In the genomic region with DNA sequence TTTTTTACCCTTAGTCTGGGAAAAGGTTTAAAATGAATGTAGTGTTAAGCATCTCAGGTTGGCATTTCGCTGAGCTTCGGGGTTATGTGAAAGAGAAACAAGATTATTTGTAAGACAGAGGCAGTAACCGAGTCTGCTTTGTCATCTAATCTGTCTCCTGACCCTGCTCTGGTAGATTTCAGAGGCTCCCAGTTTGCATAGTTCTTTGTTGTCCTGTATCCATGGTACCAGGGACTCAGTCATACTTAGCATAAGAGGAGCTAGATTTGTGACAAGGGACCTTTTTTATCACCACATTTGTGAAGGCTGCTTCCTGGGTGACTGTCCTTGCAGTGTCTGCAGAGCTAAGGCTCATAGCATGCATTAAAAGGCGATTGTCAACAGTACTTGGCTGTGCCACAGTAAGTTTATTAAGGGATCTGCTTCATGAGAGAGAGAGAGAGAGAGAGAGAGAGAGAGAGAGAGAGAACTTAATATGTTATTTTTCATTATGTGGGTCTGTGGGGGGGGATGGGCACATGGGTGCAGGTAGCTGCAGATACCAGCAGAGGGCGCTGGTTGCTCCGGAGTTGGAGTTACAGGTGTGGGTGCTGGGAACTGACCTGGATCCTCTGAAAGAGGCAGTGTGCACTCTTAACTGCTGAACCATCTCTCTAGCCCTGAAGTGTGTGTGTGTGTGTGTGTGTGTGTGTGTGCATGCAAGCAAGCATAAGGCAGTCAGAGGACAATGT, we compare ENCODE assay signal across 9 mouse cellular contexts. TPM values are rescaled to one million over a fixed set of nuclear protein-coding genes. Genes with fewer than 3 reads are reported as not detected.
A peak's percentile ranks its signal among the peaks of the same experiment; 100 is the strongest.
DNase-seq lines count a peak whose midpoint lies in the region; ATAC-seq lines count a peak whose summit lies in the region.
"Had no signal": no experiment of that assay in that cellular context is flagged by ENCODE, and none has a peak within 500 bp of the region (broad histone marks: within the 10 kb centered on the region; RNA-seq: fewer than 3 reads in every experiment).

No protein-coding gene starts in this region.

- 41% methylated on average over 6 of the region's 6 CpGs for WGBS in heart, embryonic 15.5 days
- WGBS in forebrain, embryonic 12.5 days = 36% methylated on average over 6 of the region's 6 CpGs
- WGBS in midbrain, embryonic 14.5 days = 35% methylated on average over 6 of the region's 6 CpGs

- H3K4me1 ChIP-seq in heart, embryonic 15.5 days (replicated peaks) = peaks cover 29% of the 10 kb centered on the region
- peaks cover 71% of the 10 kb centered on the region for H3K4me1 ChIP-seq in forebrain, embryonic 12.5 days
- peaks cover 47% of the 10 kb centered on the region for H3K4me1 ChIP-seq in midbrain, embryonic 14.5 days (ENCODE audit: control insufficient read depth, insufficient read depth, low read length)

- no peak overlapping the region for H3K9ac ChIP-seq in heart, embryonic 15.5 days
- H3K9ac ChIP-seq in forebrain, embryonic 12.5 days = no peak overlapping the region
- H3K9ac ChIP-seq in midbrain, embryonic 14.5 days (replicated peaks; ENCODE audit: low read length) = 0 out of 2 replicates have a peak overlapping the region, but pooled peaks have one; percentile 7

- H3K9me3 ChIP-seq in heart, embryonic 15.5 days (replicated peaks) = no peaks in the 10 kb centered on the region
- no peaks in the 10 kb centered on the region for H3K9me3 ChIP-seq in forebrain, embryonic 12.5 days
- H3K9me3 ChIP-seq in midbrain, embryonic 14.5 days (ENCODE audit: control insufficient read depth, low read length) = no peaks in the 10 kb centered on the region

- no peak for DNase-seq in heart, postnatal 25 days (ENCODE audit: low spot score)
- peak; percentile 61 for DNase-seq in midbrain, embryonic 14.5 days
- no peak for DNase-seq in frontal cortex, postnatal 14 days (ENCODE audit: low spot score in 2 of 2)
- DNase-seq in spleen, adult 12 weeks (ENCODE audit: low spot score) = no peak
- DNase-seq in adrenal gland, postnatal 25 days = no peak

- no peak overlapping the region for H3K4me3 ChIP-seq in heart, embryonic 15.5 days
- H3K4me3 ChIP-seq in forebrain, embryonic 12.5 days (replicated peaks) = no peak overlapping the region
- H3K4me3 ChIP-seq in midbrain, embryonic 14.5 days (replicated peaks; ENCODE audit: low read depth, low read length) = no peak overlapping the region

- no peaks in the 10 kb centered on the region for H3K36me3 ChIP-seq in heart, embryonic 15.5 days
- H3K36me3 ChIP-seq in forebrain, embryonic 12.5 days (replicated peaks) = no peaks in the 10 kb centered on the region
- H3K36me3 ChIP-seq in midbrain, embryonic 14.5 days (ENCODE audit: control insufficient read depth, insufficient read depth, low read length) = no peaks in the 10 kb centered on the region

- H3K27ac ChIP-seq in heart, embryonic 15.5 days = no peak overlapping the region
- 0 out of 2 replicates have a peak overlapping the region, but pooled peaks have one; percentile 38 for H3K27ac ChIP-seq in forebrain, embryonic 12.5 days
- H3K27ac ChIP-seq in midbrain, embryonic 14.5 days (replicated peaks; ENCODE audit: low read depth, low read length) = peak overlapping the region; percentile 87
- H3K27ac ChIP-seq: macrophage had no signal

- intact Hi-C loops in heart, postnatal 25 days (cut with DNase I) = loop anchor here (2.0 to 5.0 kb wide), 2 partner anchors 152 to 716 kb away; partner anchors contain the start of gene B3glct

- H3K4me2 ChIP-seq in heart, embryonic 15.5 days = peak overlapping the region; percentile 57
- H3K4me2 ChIP-seq in forebrain, embryonic 12.5 days = peak overlapping the region; percentile 27; the same call in 1 of the 2 replicates
- peak overlapping the region; percentile 33 for H3K4me2 ChIP-seq in midbrain, embryonic 14.5 days (ENCODE audit: low read length)

- ATAC-seq in heart, embryonic 15.5 days (replicated peaks; ENCODE audit: insufficient number of reproducible peaks, insufficient read depth, low FRiP score, low read depth) = no peak
- ATAC-seq in CD4-positive, CD25-positive, alpha-beta regulatory T cell, adult 4 months = peak; percentile 34
- ATAC-seq in forebrain, embryonic 12.5 days (ENCODE audit: low FRiP score) = no peak
- no peak for ATAC-seq in midbrain, embryonic 14.5 days (ENCODE audit: low FRiP score, low TSS enrichment)

- H3K27me3 ChIP-seq in heart, embryonic 15.5 days = peaks cover 29% of the 10 kb centered on the region
- peaks cover 22% of the 10 kb centered on the region for H3K27me3 ChIP-seq in forebrain, embryonic 12.5 days
- no peaks in the 10 kb centered on the region for H3K27me3 ChIP-seq in midbrain, embryonic 14.5 days (ENCODE audit: control insufficient read depth, insufficient read depth, low read length)

RNA-seq across cellular contexts. Expression of gene Wdr95, which starts 3.3 kb away (rescaled TPM):
- 0.13 TPM in 1 of 2 replicates, not detected in the other for polyA plus RNA-seq in heart, embryonic 15.5 days (2015; fragmentation: Nextera tagmentation; extraction: Ambion mirVana)
- not detected for total RNA-seq in heart, postnatal 25 days (2021)
- polyA plus RNA-seq in CD4-positive, CD25-positive, alpha-beta regulatory T cell, adult 4 months (2017; shearing (Covaris generic)) = not detected
- polyA plus RNA-seq in forebrain, embryonic 12.5 days (2016; fragmentation: Nextera tagmentation; extraction: Ambion mirVana) = 0.17 and 0.68 TPM in 2 replicates
- polyA plus RNA-seq in midbrain, embryonic 14.5 days (2014; fragmentation: Nextera tagmentation; extraction: Ambion mirVana) = 0.30 TPM in 1 of 2 replicates, not detected in the other
- total RNA-seq in adrenal gland, postnatal 25 days (2021) = not detected in 2 replicates
- polyA plus RNA-seq: macrophage had no signal
